Mouse (Mus musculus) neural tube, embryonic 14.5 days (tissue): ENCODE measurements around the gene March1. TPM values are rescaled to one million over a fixed set of nuclear protein-coding genes. Genes with fewer than 3 reads are reported as not detected.

Experiments used
- ATAC-seq: fragments of 200-750 bp; cut with Nextera tagmentation; 2 replicates; pipeline ENCODE4 v1.8.0; 2017; ENCODE audit warnings: low read depth, mild to moderate bottlenecking, moderate TSS enrichment, moderate library complexity
- H3K27ac ChIP-seq: fragments of 300-500 bp; sonication (generic); 2 replicates; pipeline ENCODE4 v1.5.1; 2014; ENCODE audit warnings: low read depth, mild to moderate bottlenecking, control low read depth, low read length, moderate library complexity, mixed read lengths
- H3K27me3 ChIP-seq: fragments of 300-500 bp; sonication (generic); 2 replicates; pipeline ENCODE4 v1.6.1; 2014; ENCODE audit warnings: low read length; ENCODE audit not compliant: control insufficient read depth, insufficient read depth
- H3K36me3 ChIP-seq: fragments of 300-500 bp; sonication (generic); 2 replicates; pipeline ENCODE4 v1.6.1; 2014; ENCODE audit warnings: low read length, mixed read lengths; ENCODE audit not compliant: control insufficient read depth, insufficient read depth
- H3K4me1 ChIP-seq: fragments of 300-500 bp; sonication (generic); 2 replicates; pipeline ENCODE4 v1.6.1; 2014; ENCODE audit warnings: low read length; ENCODE audit not compliant: control insufficient read depth, insufficient read depth
- H3K4me2 ChIP-seq: fragments of 300-500 bp; sonication (generic); 2 replicates; pipeline ENCODE4 v1.6.1; 2014; ENCODE audit warnings: mild to moderate bottlenecking, low read depth, low read length, control low read depth
- H3K4me3 ChIP-seq: fragments of 300-500 bp; sonication (generic); 2 replicates; pipeline ENCODE4 v1.5.1; 2014; ENCODE audit warnings: low read depth, low read length, control low read depth, mixed read lengths
- H3K9ac ChIP-seq: fragments of 300-500 bp; sonication (generic); replicated peaks from 2 replicates; pipeline ENCODE4 v1.6.1; 2014; ENCODE audit warnings: low read depth, mild to moderate bottlenecking, control low read depth, low read length, mixed read lengths
- H3K9me3 ChIP-seq: fragments of 300-500 bp; sonication (generic); 2 replicates; pipeline ENCODE4 v1.6.1; 2016; ENCODE audit warnings: low read length; ENCODE audit not compliant: control insufficient read depth
- WGBS: fragments of 180-500 bp; shearing (Covaris S2); extraction: QIAGEN DNeasy Blood & Tissue Kit; methylation state at CpG from one replicate; pipeline ENCODE4 v1.1.7; 2014; 5-methylcytosine and 5-hydroxymethylcytosine counted together
- polyA plus RNA-seq: library from polyadenylated mRNA; unstranded; fragments of >200 nt; fragmentation: Nextera tagmentation; extraction: Ambion mirVana; gene quantifications from 2 replicates; pipeline ENCODE4 v1.2.1, GENCODE M21; 2014

The March1 gene
- polyA plus RNA-seq, 1 experiment from 2014 or later: 65.8 TPM

DNA sequence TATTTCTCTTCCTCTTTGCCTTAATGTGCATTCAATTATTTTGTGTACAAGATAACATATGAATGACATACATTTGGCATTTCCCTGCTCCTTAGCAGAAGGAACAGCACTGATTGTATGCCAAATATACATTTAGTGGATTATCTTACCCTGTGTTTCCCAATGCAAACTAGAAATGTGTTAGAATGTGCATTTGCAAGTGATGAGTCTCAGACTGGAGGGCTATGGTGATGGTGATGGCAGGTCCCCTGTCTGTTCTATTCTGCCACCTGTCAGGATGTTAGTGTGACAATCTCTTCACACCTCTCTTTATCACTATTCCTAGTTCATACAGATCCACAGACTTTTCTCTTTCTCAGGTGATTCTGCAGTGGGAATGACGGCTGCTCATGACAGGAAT is 480.4 kb downstream of the March1 start:
- Histone ChIP-seq H3K4me2 (no peak overlapping the region), H3K36me3 (no peaks in the 10 kb centered on the region), H3K9ac (no peak overlapping the region), H3K27ac (no peak overlapping the region), H3K4me1 (no peaks in the 10 kb centered on the region), H3K4me3 (no peak overlapping the region), H3K9me3 (no peaks in the 10 kb centered on the region), H3K27me3 (no peaks in the 10 kb centered on the region)
- WGBS: 88% methylated on average over 1 of the region's 1 CpGs
- no peak for ATAC-seq

DNA sequence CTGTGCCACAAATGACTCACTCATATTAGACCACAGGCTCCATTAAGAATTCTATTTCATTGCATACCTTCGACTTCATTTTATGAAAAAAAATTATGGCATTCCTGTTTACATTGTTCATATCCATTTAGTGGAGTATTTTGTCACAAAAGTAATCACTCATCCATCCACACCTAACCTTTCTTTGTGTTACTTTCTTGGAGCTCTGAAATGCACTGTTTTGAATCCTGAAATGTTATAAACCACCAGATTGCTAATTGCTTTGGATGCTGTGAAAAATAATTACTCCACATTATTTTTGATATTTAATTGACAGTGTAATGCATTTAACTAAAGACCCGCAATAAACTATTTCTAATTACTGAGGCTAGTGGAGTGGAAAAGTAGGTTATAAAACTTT is 501.6 kb downstream of the March1 start:
- no peaks in the 10 kb centered on the region for H3K27me3 ChIP-seq

DNA sequence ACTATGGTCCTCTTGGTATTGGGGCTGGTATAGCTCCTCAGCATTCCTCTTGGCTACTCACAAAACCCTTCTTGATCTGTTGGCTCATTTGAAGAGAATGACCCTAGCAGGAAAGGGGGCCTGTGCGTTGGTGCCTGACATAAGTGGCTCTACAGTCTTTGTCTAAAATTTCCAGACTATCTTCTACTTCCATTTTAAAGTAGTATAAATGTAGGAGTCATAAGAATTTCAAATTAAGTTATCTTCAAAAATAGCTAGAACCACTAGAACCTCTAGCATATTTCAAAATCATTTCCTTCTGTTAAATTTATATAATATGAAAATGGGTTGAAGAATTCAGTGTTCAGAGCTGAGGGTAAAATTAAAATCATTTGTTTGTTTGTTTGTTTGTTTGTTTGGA is 541.9 kb downstream of the March1 start:
- WGBS: 88% methylated on average over 1 of the region's 1 CpGs
- Histone ChIP-seq H3K27me3 (no peaks in the 10 kb centered on the region), H3K9me3 (no peaks in the 10 kb centered on the region), H3K36me3 (no peaks in the 10 kb centered on the region), H3K4me3 (no peak overlapping the region), H3K4me1 (no peaks in the 10 kb centered on the region), H3K4me2 (no peak overlapping the region), H3K27ac (no peak overlapping the region), H3K9ac (no peak overlapping the region)
- no peak for ATAC-seq

More for the DNA sequence above, 501.6 kb downstream of the March1 start:
- no peak overlapping the region for H3K9ac ChIP-seq
- H3K4me3 ChIP-seq: no peak overlapping the region
- 47% methylated on average over 2 of the region's 2 CpGs for WGBS
- ATAC-seq: peak; percentile 54
- no peak overlapping the region for H3K27ac ChIP-seq
- H3K4me1 ChIP-seq: no peaks in the 10 kb centered on the region
- no peaks in the 10 kb centered on the region for H3K36me3 ChIP-seq
- no peaks in the 10 kb centered on the region for H3K9me3 ChIP-seq
- no peak overlapping the region for H3K4me2 ChIP-seq

GRCm38 (mm10) chr8:66166835-66167234 is 549.1 kb downstream of the March1 start:
- no peaks in the 10 kb centered on the region for H3K9me3 ChIP-seq
- H3K27ac ChIP-seq: no peak overlapping the region
- H3K36me3 ChIP-seq: no peaks in the 10 kb centered on the region
- H3K4me2 ChIP-seq: no peak overlapping the region
- H3K27me3 ChIP-seq: no peaks in the 10 kb centered on the region
- 82% methylated on average over 1 of the region's 1 CpGs for WGBS
- H3K4me1 ChIP-seq: no peaks in the 10 kb centered on the region
- ATAC-seq: no peak
- no peak overlapping the region for H3K9ac ChIP-seq
- no peak overlapping the region for H3K4me3 ChIP-seq

- Histone ChIP-seq H3K4me3 (no peak overlapping the region), H3K9me3 (no peaks in the 10 kb centered on the region), H3K27me3 (no peaks in the 10 kb centered on the region), H3K9ac (no peak overlapping the region), H3K27ac (no peak overlapping the region), H3K4me2 (no peak overlapping the region), H3K36me3 (no peaks in the 10 kb centered on the region), H3K4me1 (no peaks in the 10 kb centered on the region)
- ATAC-seq: peak; percentile 54; the same call in 1 of the 2 replicates
- WGBS: 88% methylated on average over 2 of the region's 2 CpGs
Observed at GRCm38 (mm10) chr8:66167405-66168173, 549.9 kb downstream of the March1 start.

- H3K36me3 ChIP-seq: no peaks in the 10 kb centered on the region
- no peak overlapping the region for H3K4me2 ChIP-seq
- H3K9ac ChIP-seq: no peak overlapping the region
- ATAC-seq: no peak
- no peak overlapping the region for H3K4me3 ChIP-seq
- WGBS: 97% methylated on average over 1 of the region's 1 CpGs
- H3K27ac ChIP-seq: no peak overlapping the region
- H3K4me1 ChIP-seq: peaks cover 8% of the 10 kb centered on the region; the same call in 1 of the 2 replicates
- H3K9me3 ChIP-seq: no peaks in the 10 kb centered on the region
- H3K27me3 ChIP-seq: no peaks in the 10 kb centered on the region
Observed at GRCm38 (mm10) chr8:66179336-66179735, 561.6 kb downstream of the March1 start.

DNA sequence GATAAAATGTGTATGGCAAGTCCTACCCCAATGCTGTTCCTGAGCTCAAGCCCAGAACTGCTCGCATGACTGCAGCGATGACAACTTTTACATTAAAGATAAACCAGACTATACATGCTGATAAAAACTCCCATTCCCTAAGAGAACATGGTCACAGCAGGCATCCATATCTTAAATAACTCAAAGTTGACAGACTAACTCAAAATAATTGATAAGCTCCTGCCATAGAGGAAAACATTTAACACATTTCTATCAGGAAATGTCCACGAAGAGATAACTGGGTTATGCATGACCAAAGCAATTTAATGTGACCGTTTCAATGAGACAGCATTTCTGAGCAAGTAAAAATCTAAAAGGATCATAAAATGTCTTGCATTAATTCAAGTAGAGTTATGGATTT is 563.6 kb downstream of the March1 start:
- WGBS: 82% methylated on average over 4 of the region's 4 CpGs
- no peak for ATAC-seq
- no peak overlapping the region for H3K27ac ChIP-seq

GRCm38 (mm10) chr8:66182257-66182656 is 564.6 kb downstream of the March1 start:
- no peak for ATAC-seq
- no peak overlapping the region for H3K27ac ChIP-seq

More for the DNA sequence above, 563.6 kb downstream of the March1 start:
- no peak overlapping the region for H3K4me3 ChIP-seq
- no peak overlapping the region for H3K9ac ChIP-seq
- no peaks in the 10 kb centered on the region for H3K27me3 ChIP-seq
- no peaks in the 10 kb centered on the region for H3K36me3 ChIP-seq
- no peaks in the 10 kb centered on the region for H3K9me3 ChIP-seq
- no peak overlapping the region for H3K4me2 ChIP-seq
- peaks cover 8% of the 10 kb centered on the region; the same call in 1 of the 2 replicates for H3K4me1 ChIP-seq

DNA sequence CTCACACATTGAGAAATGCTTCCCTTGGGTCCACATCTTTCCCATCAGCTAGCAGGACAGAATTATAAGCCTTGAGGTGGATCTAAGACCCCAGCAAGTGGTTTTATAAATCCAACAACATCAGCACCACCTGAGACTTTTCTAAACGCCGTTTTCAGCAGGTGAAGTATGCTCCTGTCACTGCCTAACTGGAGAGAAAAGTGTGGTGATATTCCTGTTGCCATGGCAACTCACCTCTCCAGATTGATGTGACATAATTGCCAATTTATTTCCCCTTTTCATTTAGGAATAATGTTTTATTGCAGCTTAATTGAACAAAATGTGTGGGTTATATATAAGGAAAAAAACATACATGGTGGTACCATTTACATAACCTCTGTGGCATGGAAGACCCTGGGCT is 565.8 kb downstream of the March1 start:
- Histone ChIP-seq H3K4me2 (no peak overlapping the region), H3K36me3 (no peaks in the 10 kb centered on the region), H3K9me3 (no peaks in the 10 kb centered on the region), H3K9ac (no peak overlapping the region), H3K4me1 (peaks cover 8% of the 10 kb centered on the region; the same call in 1 of the 2 replicates), H3K27me3 (no peaks in the 10 kb centered on the region), H3K27ac (no peak overlapping the region), H3K4me3 (no peak overlapping the region)
- WGBS: 39% methylated on average over 2 of the region's 2 CpGs
- ATAC-seq: no peak

More at GRCm38 (mm10) chr8:66182257-66182656, 564.6 kb downstream of the March1 start:
- Histone ChIP-seq H3K4me2 (no peak overlapping the region), H3K9me3 (no peaks in the 10 kb centered on the region), H3K4me3 (no peak overlapping the region), H3K27me3 (no peaks in the 10 kb centered on the region), H3K4me1 (peaks cover 8% of the 10 kb centered on the region; the same call in 1 of the 2 replicates), H3K36me3 (no peaks in the 10 kb centered on the region), H3K9ac (no peak overlapping the region)
- 27% methylated on average over 3 of the region's 3 CpGs for WGBS
